Mouse (Mus musculus) embryonic fibroblast, embryonic 13.5 days (primary cell): ENCODE data around the gene Orai1. TPM values are rescaled to one million over a fixed set of nuclear protein-coding genes. Genes with fewer than 3 reads are reported as not detected.
A peak's percentile ranks its signal among the peaks of the same experiment; 100 is the strongest.

Experiments
- H3K27ac ChIP-seq: 2 replicates; pipeline ENCODE4 v1.5.1; 2012; ENCODE audit warnings: low read length, control low read depth, inconsistent platforms; ENCODE audit not compliant: insufficient read depth
- H3K4me1 ChIP-seq: 2 replicates; pipeline ENCODE4 v1.6.1; 2011; ENCODE audit warnings: low read length; ENCODE audit not compliant: control insufficient read depth, insufficient read depth
- H3K4me3 ChIP-seq: 2 replicates; pipeline ENCODE4 v1.5.1; 2011; ENCODE audit warnings: mild to moderate bottlenecking, control low read depth, low read length; ENCODE audit not compliant: insufficient read depth
- CTCF ChIP-seq: IDR thresholded peaks from 2 replicates; pipeline ENCODE4 v1.5.1; 2011; ENCODE audit warnings: mild to moderate bottlenecking, control low read depth, low read length, moderate library complexity, borderline replicate concordance; ENCODE audit not compliant: insufficient read depth
- POLR2A ChIP-seq: IDR thresholded peaks from 2 replicates; pipeline ENCODE4 v1.6.1; 2011; ENCODE audit warnings: low read depth, mild to moderate bottlenecking, control low read depth, low read length, moderate library complexity
- polyA plus RNA-seq: library from polyadenylated mRNA; stranded (reverse); fragments of >200 nt; gene quantifications from 2 replicates; pipeline ENCODE4 v1.2.4, GENCODE M21; 2011; ENCODE audit warnings: low read depth; ENCODE audit not compliant: missing spikeins, insufficient read length

Gene Orai1
- polyA plus RNA-seq, 1 experiment = 9.3 TPM

DNA sequence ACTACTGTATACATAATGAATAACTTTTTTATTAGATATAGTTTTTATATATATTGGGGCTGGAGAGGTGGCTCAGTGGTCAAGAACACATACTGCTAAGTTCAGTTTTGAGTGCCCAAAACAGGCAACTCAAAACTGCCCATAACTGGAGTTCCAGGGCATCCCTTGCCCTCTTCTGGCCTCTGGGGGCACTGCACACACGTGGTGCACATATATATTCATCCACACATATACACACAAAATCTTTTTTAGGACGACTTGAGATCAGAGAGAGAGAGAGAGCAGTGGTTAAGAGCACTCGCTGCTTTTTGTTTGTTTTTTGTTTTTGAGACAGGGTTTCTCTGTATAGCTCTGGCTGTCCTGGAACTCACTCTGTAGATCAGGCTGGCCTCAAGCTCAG is 16.4 kb downstream of the Orai1 start:
- Histone ChIP-seq H3K4me1 (0 out of 2 replicates have a peak, but pooled peaks cover 3% of the 10 kb centered on the region), H3K4me3 (no peak overlapping the region), H3K27ac (no peak overlapping the region)
- no peak for TF ChIP-seq POLR2A
- TF ChIP-seq CTCF = no peak

DNA sequence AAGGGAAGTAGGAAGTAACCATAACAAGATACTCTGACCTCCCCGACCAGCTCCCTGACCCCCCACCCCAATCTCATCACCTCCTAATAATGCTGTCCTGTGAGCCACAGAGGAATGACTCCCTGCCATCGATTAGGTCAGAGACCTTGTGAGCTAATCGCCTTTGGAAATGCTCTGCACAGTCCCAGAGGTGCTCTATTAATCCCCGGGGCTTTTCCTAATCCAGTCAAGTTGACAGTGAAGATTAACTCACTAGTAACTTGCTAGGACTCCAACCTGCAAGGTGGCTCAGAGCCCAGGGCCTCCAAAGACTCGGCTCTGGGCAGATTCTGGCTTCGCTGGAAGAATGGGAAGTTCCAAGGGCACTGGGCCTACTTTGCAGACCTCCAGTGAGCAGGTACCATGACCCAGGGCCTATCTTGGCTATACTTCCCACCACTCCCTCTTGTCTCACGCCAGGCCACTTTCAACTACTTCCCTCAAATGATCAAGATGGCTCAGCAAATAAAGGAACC is 18.8 kb downstream of the Orai1 start:
- no peak for TF ChIP-seq POLR2A
- no peak for TF ChIP-seq CTCF
- H3K4me3 ChIP-seq = no peak overlapping the region
- H3K4me1 ChIP-seq = 0 out of 2 replicates have a peak, but pooled peaks cover 3% of the 10 kb centered on the region
- H3K27ac ChIP-seq = no peak overlapping the region

DNA sequence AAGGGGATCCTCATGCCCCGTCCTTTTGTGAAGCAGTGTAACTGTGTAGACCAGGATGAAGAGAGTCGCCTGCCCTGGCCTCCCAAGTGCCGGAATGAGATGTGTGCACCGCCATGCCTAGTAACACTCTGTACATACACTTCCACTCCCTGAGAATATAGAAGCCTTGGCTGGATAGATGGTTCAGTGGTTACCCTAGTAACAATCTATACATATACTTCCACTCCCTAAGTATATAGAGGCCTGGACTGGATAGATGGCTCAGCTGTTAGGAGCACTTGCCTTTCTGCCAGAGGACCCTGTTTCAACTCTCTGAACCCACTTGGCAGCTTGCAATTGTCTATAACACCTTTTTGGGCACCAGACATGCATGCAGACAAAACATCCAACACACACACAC is 20.2 kb downstream of the Orai1 start:
- no peak overlapping the region for H3K4me3 ChIP-seq
- no peak overlapping the region for H3K27ac ChIP-seq
- no peak for TF ChIP-seq CTCF
- H3K4me1 ChIP-seq = 0 out of 2 replicates have a peak, but pooled peaks cover 3% of the 10 kb centered on the region

DNA sequence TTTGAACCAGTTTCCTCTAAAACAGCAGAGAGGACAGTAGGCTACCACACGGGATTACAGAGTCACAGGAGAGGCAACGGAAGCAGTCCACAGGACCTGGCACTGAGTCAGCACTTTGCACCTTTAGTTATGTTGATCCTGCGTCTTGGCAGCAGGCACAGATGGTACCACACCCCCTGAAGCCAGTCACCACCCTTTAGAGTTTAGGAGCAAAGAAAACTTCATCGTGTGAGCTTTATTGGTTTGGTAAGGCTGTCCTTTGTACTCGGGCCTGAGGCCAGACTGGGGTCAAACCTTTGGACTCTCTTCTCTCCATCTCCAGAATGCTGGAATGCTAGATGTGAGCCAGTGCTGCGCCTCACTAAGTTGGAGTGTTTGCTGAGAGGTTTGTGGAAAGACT is 20.7 kb downstream of the Orai1 start:
- Histone ChIP-seq H3K4me3 (no peak overlapping the region), H3K27ac (no peak overlapping the region), H3K4me1 (0 out of 2 replicates have a peak, but pooled peaks cover 3% of the 10 kb centered on the region)
- TF ChIP-seq POLR2A = no peak
- no peak for TF ChIP-seq CTCF

DNA sequence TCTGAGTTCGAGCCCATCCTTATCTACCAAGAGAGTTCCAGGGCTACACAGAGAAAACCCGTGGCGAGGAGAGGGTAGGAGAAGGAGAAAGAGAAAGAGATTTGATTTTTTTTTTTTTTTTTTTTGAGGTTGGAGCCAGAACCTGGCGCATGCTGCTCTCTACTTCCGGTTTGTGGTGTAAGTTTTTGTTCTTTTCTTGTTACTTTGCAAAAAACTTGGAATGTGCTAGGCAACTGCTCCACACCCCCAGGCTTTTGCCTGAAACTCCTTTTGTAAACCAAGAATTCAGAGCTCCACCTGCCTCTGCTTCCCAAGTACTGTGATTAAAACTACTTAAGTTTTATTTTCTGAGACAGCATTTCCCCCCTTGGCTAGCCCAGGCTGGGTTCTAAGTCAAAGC is 23.2 kb downstream of the Orai1 start:
- TF ChIP-seq CTCF = no peak
- TF ChIP-seq POLR2A = no peak
- no peak overlapping the region for H3K27ac ChIP-seq
- no peak overlapping the region for H3K4me3 ChIP-seq
- 0 out of 2 replicates have a peak, but pooled peaks cover 3% of the 10 kb centered on the region for H3K4me1 ChIP-seq

DNA sequence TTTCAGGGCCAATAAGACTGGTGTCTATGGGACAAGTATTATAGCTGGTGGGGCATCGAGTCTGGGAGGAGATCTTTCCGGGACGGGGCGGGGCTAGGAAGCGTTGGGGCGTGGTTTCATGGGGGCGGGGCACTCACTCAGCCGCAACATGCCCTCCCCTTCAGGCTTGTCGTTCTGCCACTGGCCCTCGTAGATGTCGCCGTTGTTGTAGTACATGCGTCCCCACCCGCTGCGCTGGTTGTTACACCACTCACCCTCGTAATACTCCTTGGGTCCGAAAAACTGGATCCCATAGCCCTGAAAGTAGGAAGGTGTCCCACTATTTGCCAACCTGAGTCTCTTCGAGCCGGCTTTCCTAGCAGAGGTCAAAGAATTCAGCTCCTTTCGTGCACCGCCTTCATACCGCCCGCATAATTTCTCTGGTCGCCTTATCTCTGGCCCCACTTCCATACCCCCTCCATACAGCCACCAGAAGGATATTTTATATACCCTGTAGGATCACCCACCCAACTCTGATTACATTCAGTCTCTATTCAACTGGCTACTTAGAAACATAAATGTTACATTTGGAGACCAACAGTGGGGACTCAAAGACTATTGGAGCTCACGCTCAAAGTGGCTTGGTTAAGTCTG is 24.4 kb downstream of the Orai1 start:
- Histone ChIP-seq H3K27ac (no peak overlapping the region), H3K4me3 (peak overlapping the region; percentile 28), H3K4me1 (0 out of 2 replicates have a peak, but pooled peaks cover 3% of the 10 kb centered on the region)
- TF ChIP-seq POLR2A (no peak), CTCF (no peak)

DNA sequence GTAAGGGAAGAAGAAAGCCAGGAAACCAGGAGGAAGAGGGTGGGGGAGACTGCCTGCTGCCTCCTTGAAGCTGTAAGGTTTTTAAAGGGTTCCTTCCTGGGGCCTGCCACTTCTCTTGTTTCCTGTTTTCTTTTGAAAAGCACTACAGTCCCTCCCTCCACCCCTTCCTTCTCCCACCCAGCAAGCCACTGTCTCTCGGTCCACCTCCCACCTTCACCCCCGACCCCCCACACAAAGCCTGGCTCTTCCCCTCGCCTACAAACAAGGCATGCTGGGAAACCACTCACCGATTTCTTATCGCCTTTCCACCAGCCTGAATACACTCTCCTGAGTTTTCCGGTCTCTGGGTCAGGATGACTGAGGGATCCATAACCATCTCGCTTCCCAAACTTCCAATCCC is 25.9 kb downstream of the Orai1 start:
- no peak overlapping the region for H3K27ac ChIP-seq
- H3K4me1 ChIP-seq = no peaks in the 10 kb centered on the region
- no peak overlapping the region for H3K4me3 ChIP-seq
- TF ChIP-seq POLR2A = no peak
- no peak for TF ChIP-seq CTCF

DNA sequence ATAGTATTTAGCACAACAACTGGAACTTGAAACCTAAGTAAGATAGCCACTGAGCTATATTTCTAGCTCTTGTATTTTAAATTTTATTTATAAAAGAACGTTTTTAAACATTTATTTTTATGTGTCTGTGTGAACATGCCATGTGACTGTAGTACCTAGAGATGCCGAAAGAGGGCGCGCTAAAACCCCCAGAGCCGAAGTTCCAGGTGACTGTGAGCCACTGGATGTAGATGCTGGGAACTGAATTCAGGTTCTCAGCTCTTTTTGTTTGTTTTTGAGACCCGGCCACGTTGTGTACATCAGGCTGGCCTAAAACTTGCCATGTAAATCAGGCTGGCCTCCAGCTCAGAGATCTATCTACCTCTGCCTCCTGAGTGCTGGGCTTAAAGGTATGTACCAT is 29.0 kb downstream of the Orai1 start:
- H3K4me1 ChIP-seq = no peaks in the 10 kb centered on the region
- no peak overlapping the region for H3K27ac ChIP-seq
- H3K4me3 ChIP-seq = no peak overlapping the region
- TF ChIP-seq POLR2A (no peak), CTCF (no peak)

DNA sequence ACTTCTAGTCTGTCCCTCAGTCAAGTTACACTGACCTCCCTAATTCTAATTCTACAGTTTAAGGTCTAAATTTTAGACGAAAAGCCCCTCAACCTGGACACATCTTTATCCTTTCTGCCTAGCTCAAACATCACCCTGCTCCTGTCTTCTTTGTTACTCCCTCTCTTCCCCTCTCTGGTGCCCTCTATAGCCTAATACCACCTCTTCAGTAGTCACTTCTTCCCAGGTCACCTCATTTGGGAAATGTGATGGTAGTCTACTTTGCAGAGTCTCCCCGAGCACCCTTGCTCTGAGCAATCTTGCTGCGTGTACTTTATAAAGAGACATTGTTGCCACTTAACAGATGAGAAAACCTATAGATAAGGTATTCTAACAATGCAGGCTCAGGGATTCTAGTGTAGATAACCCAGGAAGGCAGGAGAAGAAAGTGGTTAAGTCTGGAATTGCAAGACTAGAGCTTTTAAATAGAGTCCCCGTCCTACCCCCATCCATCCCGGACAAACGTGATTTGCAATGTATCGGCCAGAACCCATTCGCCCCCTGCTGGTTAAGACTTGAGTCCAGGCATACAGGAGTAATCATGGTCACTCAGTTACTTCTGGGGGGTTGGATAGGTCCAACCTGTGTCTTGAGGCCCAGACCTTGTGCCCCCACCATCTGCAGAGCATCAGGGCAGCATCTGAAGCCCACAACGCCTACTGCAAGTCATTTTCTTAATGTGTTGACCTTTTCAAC is 30.9 kb downstream of the Orai1 start:
- Histone ChIP-seq H3K4me1 (no peaks in the 10 kb centered on the region), H3K4me3 (no peak overlapping the region), H3K27ac (no peak overlapping the region)
- TF ChIP-seq POLR2A (no peak), CTCF (peak; percentile 40; the same call in 1 of the 2 replicates)

DNA sequence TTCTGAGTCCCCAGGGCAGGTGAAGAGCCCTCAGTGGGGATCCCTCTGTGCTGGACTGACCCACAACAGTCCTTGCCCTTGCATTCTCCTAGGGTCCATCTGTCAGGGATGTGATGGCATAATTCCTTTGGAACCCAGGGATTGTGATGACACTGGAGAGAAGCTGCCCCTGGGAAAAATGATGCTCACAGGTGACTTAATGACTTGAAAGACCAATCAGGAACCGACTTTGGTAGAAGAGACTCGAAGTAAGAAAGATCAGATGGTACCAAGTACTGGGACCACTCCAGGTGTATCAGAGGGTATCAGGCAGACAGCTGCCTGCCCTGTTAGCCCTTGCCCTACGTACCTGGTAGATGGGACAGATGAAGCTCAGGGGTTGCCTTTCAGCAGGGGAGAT is 32.0 kb downstream of the Orai1 start, which contains the start of gene Morn3:
Gene Morn3, minus strand, starts transcription at position 101 of the 400 bp plus-strand sequence.
- TF ChIP-seq POLR2A (no peak), CTCF (no peak)

More for the DNA sequence above, 32.0 kb downstream of the Orai1 start, which contains the start of gene Morn3:
- Histone ChIP-seq H3K4me3 (no peak within 1 kb of the TSS), H3K27ac (no peak within 1 kb of the TSS), H3K4me1 (no peaks in the 10 kb centered on the region)
